Mouse (Mus musculus) small intestine, adult 2 months (tissue): ENCODE results near the gene Cdk15.

Experiments used
- CTCF ChIP-seq: fragments of 200-500 bp; IDR thresholded peaks from 2 replicates; pipeline ENCODE4 v1.5.1; 2012; ENCODE audit warnings: low read depth, mild to moderate bottlenecking, control low read depth, inconsistent platforms, low read length, moderate library complexity, mixed read lengths; ENCODE audit not compliant: insufficient replicate concordance, insufficient read length; ENCODE audit errors: extremely low read depth
- POLR2A ChIP-seq: fragments of 200-500 bp; IDR thresholded peaks from 2 replicates; pipeline ENCODE4 v1.6.1; 2012; ENCODE audit warnings: low read depth, mild to moderate bottlenecking, control low read depth, inconsistent platforms, low read length, moderate library complexity

DNA sequence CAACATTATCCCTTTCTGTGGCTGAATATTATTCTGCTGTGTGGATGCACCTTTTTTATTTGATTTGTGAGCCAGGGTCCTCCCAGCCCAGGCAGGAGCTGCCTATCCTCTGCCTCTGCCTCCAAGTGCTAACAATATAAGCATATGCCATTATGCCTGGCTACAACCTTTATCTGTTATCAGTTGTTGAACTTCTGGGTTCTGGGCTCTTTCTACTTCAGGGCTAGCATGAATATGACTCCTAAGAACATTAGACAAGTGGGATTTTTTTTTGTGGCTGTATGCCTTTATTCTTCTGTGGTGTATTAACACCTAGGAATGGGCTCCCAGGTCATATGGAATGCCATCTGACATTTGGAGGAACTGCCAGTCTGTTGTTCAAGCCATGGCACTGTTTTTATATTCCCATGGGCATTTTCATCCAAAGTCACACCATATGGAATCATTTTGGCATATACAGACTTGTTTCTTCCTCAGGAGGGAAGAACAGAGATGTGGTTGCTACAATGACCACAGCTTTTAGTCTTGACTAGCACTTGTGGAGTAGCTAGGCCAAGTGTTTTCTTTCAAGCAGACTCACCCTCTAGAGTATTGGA, 113.7 kb downstream of the Cdk15 start:
- TF ChIP-seq CTCF (no peak), POLR2A (no peak)
